Mouse (Mus musculus) intestine, embryonic 14.5 days (tissue): ENCODE data around the gene Kcnip3. TPM values are rescaled to one million over a fixed set of nuclear protein-coding genes. Genes with fewer than 3 reads are reported as not detected.

Experiments
- ATAC-seq: fragments of 200-750 bp; cut with Nextera tagmentation; replicated peaks from 2 replicates; pipeline ENCODE4 v1.8.0; 2017; ENCODE audit warnings: low read depth, moderate number of reproducible peaks, moderate TSS enrichment, moderate library complexity; ENCODE audit not compliant: low FRiP score, low TSS enrichment
- DNase-seq: peaks from one replicate; pipeline ENCODE4 v3.0.0-alpha.2; 2018; ENCODE audit warnings: low spot score
- H3K27ac ChIP-seq: fragments of 300-500 bp; sonication (generic); 2 replicates; pipeline ENCODE4 v1.5.1; 2014; ENCODE audit warnings: low read depth, mild to moderate bottlenecking, control low read depth
- H3K27me3 ChIP-seq: fragments of 300-500 bp; sonication (generic); replicated peaks from 2 replicates; pipeline ENCODE4 v1.6.1; 2014; ENCODE audit warnings: low read length, control low read depth; ENCODE audit not compliant: control insufficient read depth, insufficient read depth
- H3K36me3 ChIP-seq: fragments of 300-500 bp; sonication (generic); 2 replicates; pipeline ENCODE4 v1.6.1; 2014; ENCODE audit warnings: low read length, control low read depth; ENCODE audit not compliant: control insufficient read depth, insufficient read depth
- H3K4me1 ChIP-seq: fragments of 300-500 bp; sonication (generic); replicated peaks from 2 replicates; pipeline ENCODE4 v1.6.1; 2014; ENCODE audit warnings: low read length, control low read depth, mixed read lengths; ENCODE audit not compliant: control insufficient read depth, insufficient read depth
- H3K4me2 ChIP-seq: fragments of 300-500 bp; sonication (generic); 2 replicates; pipeline ENCODE4 v1.6.1; 2014; ENCODE audit warnings: low read length
- H3K4me3 ChIP-seq: fragments of 300-500 bp; sonication (generic); 2 replicates; pipeline ENCODE4 v1.5.1; 2014; ENCODE audit warnings: low read depth, low read length, control low read depth, mixed read lengths
- H3K9ac ChIP-seq: fragments of 300-500 bp; sonication (generic); 2 replicates; pipeline ENCODE4 v1.6.1; 2014; ENCODE audit warnings: mild to moderate bottlenecking, low read length
- H3K9me3 ChIP-seq: fragments of 300-500 bp; sonication (generic); 2 replicates; pipeline ENCODE4 v1.6.1; 2016; ENCODE audit warnings: low read length, control low read depth; ENCODE audit not compliant: control insufficient read depth
- WGBS: fragments of 180-500 bp; shearing (Covaris S2); extraction: QIAGEN DNeasy Blood & Tissue Kit; methylation state at CpG from one replicate; pipeline ENCODE4 v1.1.7; 2014; 5-methylcytosine and 5-hydroxymethylcytosine counted together
- polyA plus RNA-seq: library from polyadenylated mRNA; unstranded; fragments of >200 nt; fragmentation: Nextera tagmentation; extraction: Ambion mirVana; gene quantifications from 2 replicates; pipeline ENCODE4 v1.2.1, GENCODE M21; 2014

Kcnip3 gene
- polyA plus RNA-seq, 1 experiment from 2014 or later: 7.6 TPM

DNA sequence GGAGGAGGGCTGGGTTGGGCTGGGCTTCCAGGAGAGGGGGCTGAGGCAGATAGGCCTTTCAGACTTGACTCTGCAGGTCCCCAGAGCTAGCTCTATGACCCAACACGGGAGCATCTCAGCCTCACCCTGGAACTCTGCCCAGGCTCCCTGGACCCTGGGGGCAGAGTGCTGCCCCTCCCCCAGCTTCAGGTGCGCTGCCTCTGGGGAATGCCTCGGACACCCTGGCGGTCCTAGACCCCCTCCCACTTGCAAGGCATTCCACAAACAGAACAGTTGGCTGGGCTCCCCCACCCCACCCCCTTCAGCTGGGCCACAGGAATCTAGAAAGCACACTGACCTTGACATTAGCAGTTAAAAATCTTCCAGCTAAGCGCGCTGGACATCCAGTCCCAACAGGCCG lies 72.2 kb downstream of the Kcnip3 start:
- Histone ChIP-seq H3K27ac (no peak overlapping the region), H3K4me2 (no peak overlapping the region), H3K36me3 (no peaks in the 10 kb centered on the region), H3K9ac (no peak overlapping the region), H3K4me3 (no peak overlapping the region), H3K27me3 (0 out of 2 replicates have a peak, but pooled peaks cover 4% of the 10 kb centered on the region), H3K4me1 (0 out of 2 replicates have a peak, but pooled peaks cover 2% of the 10 kb centered on the region), H3K9me3 (no peaks in the 10 kb centered on the region)
- ATAC-seq (no peak), DNase-seq (no peak)
- WGBS: 36% methylated on average over 7 of the region's 7 CpGs

- peaks cover 9% of the 10 kb centered on the region; the same call in 1 of the 2 replicates for H3K4me1 ChIP-seq
- WGBS: 44% methylated on average over 3 of the region's 3 CpGs
- no peak overlapping the region for H3K4me3 ChIP-seq
- no peak for ATAC-seq
- no peak overlapping the region for H3K4me2 ChIP-seq
- no peak overlapping the region for H3K9ac ChIP-seq
- no peaks in the 10 kb centered on the region for H3K27me3 ChIP-seq
- no peaks in the 10 kb centered on the region for H3K36me3 ChIP-seq
- H3K9me3 ChIP-seq: no peaks in the 10 kb centered on the region
- no peak for DNase-seq
- no peak overlapping the region for H3K27ac ChIP-seq
These were observed 75.0 kb downstream of the Kcnip3 start for GRCm38 (mm10) chr2:127446847-127447246.

- Histone ChIP-seq H3K9ac (peak within 1 kb of the TSS; percentile 65), H3K36me3 (0 out of 2 replicates have a peak, but pooled peaks cover 4% of the 10 kb centered on the region), H3K9me3 (no peaks in the 10 kb centered on the region), H3K4me2 (peak within 1 kb of the TSS; percentile 78), H3K27ac (no peak within 1 kb of the TSS), H3K4me3 (peak within 1 kb of the TSS; percentile 84), H3K4me1 (peaks cover 9% of the 10 kb centered on the region; the same call in 1 of the 2 replicates), H3K27me3 (no peaks in the 10 kb centered on the region)
- 4% methylated on average over 37 of the region's 37 CpGs for WGBS
- DNase-seq (peak; percentile 96), ATAC-seq (peak; percentile 93)
These were observed 77.7 kb downstream of the Kcnip3 start, which contains the start of gene Fahd2a for GRCm38 (mm10) chr2:127444055-127444789. TSS of gene Fahd2a (minus strand) at chr2:127444565.

- Histone ChIP-seq H3K4me3 (no peak overlapping the region), H3K36me3 (peaks cover 27% of the 10 kb centered on the region), H3K9ac (no peak overlapping the region), H3K27me3 (no peaks in the 10 kb centered on the region), H3K27ac (no peak overlapping the region), H3K4me1 (no peaks in the 10 kb centered on the region), H3K9me3 (no peaks in the 10 kb centered on the region), H3K4me2 (no peak overlapping the region)
- DNase-seq (no peak), ATAC-seq (no peak)
- 92% methylated on average over 5 of the region's 5 CpGs for WGBS
These were observed 84.2 kb downstream of the Kcnip3 start for GRCm38 (mm10) chr2:127437697-127438096.

GRCm38 (mm10) chr2:127435554-127435953 lies 86.3 kb downstream of the Kcnip3 start:
- ATAC-seq (no peak), DNase-seq (no peak)
- 98% methylated on average over 2 of the region's 2 CpGs for WGBS
- Histone ChIP-seq H3K9ac (no peak overlapping the region), H3K4me3 (no peak overlapping the region), H3K27me3 (no peaks in the 10 kb centered on the region), H3K4me1 (no peaks in the 10 kb centered on the region), H3K36me3 (peaks cover 25% of the 10 kb centered on the region), H3K27ac (no peak overlapping the region), H3K9me3 (no peaks in the 10 kb centered on the region), H3K4me2 (no peak overlapping the region)

- no peak overlapping the region for H3K27ac ChIP-seq
- H3K9me3 ChIP-seq: no peaks in the 10 kb centered on the region
- H3K36me3 ChIP-seq: peaks cover 23% of the 10 kb centered on the region
- peak; percentile 72 for DNase-seq
- no peak overlapping the region for H3K4me3 ChIP-seq
- H3K27me3 ChIP-seq: no peaks in the 10 kb centered on the region
- no peak overlapping the region for H3K9ac ChIP-seq
- H3K4me1 ChIP-seq: no peaks in the 10 kb centered on the region
- WGBS: 47% methylated on average over 2 of the region's 2 CpGs
- no peak; the same call in 1 of the 2 replicates for ATAC-seq
- no peak overlapping the region for H3K4me2 ChIP-seq
These were observed 86.8 kb downstream of the Kcnip3 start for GRCm38 (mm10) chr2:127435135-127435534.

DNA sequence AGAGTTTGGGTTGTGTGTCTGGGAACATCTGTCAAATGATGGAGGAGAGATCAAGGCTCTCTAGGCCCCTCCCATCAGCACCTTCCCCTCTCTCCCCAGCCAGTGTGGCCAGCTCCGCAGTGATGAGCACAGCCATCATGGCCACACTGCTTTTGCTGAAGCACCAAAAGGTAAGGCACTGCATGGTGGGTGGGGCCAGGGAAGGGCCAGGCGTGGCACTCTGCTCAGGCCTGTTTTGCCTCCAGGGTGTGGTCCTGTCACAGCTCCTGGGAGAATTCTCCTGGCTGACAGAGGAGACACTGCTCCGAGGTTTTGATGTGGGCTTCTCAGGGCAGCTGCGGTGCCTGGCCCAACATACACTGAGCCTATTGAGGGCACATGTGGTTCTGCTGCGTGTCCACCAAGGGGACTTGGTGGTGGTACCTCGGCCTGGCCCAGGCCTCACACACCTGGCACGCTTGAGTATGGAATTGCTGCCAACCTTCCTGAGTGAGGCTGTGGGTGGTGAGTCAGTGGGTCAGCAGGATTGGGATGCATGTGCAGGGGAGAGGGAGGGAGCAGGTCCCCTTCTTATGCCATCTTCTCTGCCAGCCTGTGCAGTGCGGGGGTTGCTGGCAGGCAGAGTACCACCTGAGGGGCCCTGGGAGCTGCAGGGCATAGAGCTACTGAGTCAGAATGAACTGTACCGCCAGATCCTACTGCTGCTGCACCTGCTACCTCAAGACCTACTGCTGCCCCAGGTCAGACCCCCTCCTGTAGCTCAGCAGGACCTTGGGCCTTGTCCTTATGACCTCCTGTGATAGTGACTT lies 88.2 kb downstream of the Kcnip3 start:
- Histone ChIP-seq H3K27me3 (no peaks in the 10 kb centered on the region), H3K4me3 (no peak overlapping the region), H3K9me3 (no peaks in the 10 kb centered on the region), H3K4me1 (no peaks in the 10 kb centered on the region), H3K9ac (no peak overlapping the region), H3K36me3 (peaks cover 23% of the 10 kb centered on the region), H3K4me2 (no peak overlapping the region), H3K27ac (no peak overlapping the region)
- ATAC-seq: no peak
- no peak for DNase-seq
- 66% methylated on average over 9 of the region's 9 CpGs for WGBS

DNA sequence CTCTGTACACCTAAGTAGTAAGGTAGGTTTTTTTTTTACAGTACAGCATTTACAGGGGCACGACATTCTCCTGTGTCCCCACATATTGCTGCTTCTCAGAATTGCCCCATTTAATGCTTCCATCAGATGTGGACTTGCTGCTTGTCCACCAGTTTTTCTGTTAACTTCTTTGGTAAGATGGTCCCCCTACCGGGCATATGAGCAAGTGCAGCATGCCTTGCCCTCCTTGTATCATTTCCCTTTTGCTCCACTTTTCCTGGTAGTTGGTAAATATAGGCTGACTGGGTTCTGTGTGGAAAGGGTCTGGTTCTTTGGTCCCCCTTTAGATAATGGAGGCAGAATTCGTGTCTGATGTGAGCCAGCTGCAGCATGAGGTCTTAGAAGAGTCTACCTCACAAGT lies 91.7 kb downstream of the Kcnip3 start:
- 17% methylated on average over 3 of the region's 3 CpGs for WGBS
- DNase-seq (peak; percentile 65), ATAC-seq (no peak)
- Histone ChIP-seq H3K9me3 (no peaks in the 10 kb centered on the region), H3K27ac (no peak overlapping the region), H3K27me3 (no peaks in the 10 kb centered on the region), H3K36me3 (peaks cover 6% of the 10 kb centered on the region; the same call in 1 of the 2 replicates), H3K4me3 (no peak overlapping the region), H3K4me2 (no peak overlapping the region), H3K4me1 (no peaks in the 10 kb centered on the region), H3K9ac (no peak overlapping the region)
